Mouse (Mus musculus): ENCODE measurements at regions not wholly inside any gene's neighbourhood (a gene's known extent, or its start where the extent isn't known, plus 50 kb on each side); places are given as distances from the start of the nearest gene placed in this dataset.

- DNase-seq = peak; percentile 41
Measured at GRCm38 (mm10) chr1:125488915-125489730, 53.6 kb upstream of the Actr3 start.

GRCm38 (mm10) chr1:125491014-125491413 is 55.5 kb upstream of the Actr3 start:
- DNase-seq = no peak

- no peak for DNase-seq
Measured at GRCm38 (mm10) chr1:125494598-125494997, 59.1 kb upstream of the Actr3 start.

GRCm38 (mm10) chr1:125495320-125496083 is 60.0 kb upstream of the Actr3 start:
- DNase-seq = no peak

GRCm38 (mm10) chr1:125497006-125497405 is 61.5 kb upstream of the Actr3 start:
- DNase-seq = no peak

- no peak for DNase-seq
Measured at GRCm38 (mm10) chr1:125501964-125502517, 58.4 kb upstream of the Slc35f5 start.

- DNase-seq = no peak
Measured at GRCm38 (mm10) chr1:125503878-125504277, 56.5 kb upstream of the Slc35f5 start.

- no peak for DNase-seq
Measured at GRCm38 (mm10) chr1:125507786-125508514, 52.4 kb upstream of the Slc35f5 start.

- DNase-seq = no peak
Measured at GRCm38 (mm10) chr1:125508594-125509257, 51.7 kb upstream of the Slc35f5 start.
